Mouse (Mus musculus): ENCODE data around the gene Sult5a1.
"Not testable (repeated sequence)": the region's sequence is repeated elsewhere in the genome, so short reads cannot be mapped to it uniquely, and the experiment has no call there.

Gene Sult5a1

GRCm38 (mm10) chr8:123134149-123134713 is 23.9 kb downstream of the Sult5a1 start:
- no peak for DNase-seq

- no peak for DNase-seq
Measured at GRCm38 (mm10) chr8:123132953-123133352, 25.2 kb downstream of the Sult5a1 start.

- no peak for DNase-seq
Measured at GRCm38 (mm10) chr8:123131041-123131440, 27.1 kb downstream of the Sult5a1 start.

- peak; percentile 80 for DNase-seq
Measured at GRCm38 (mm10) chr8:123126193-123126816, 31.8 kb downstream of the Sult5a1 start.

GRCm38 (mm10) chr8:123122670-123123069 is 35.4 kb downstream of the Sult5a1 start:
- DNase-seq: no peak

- no peak for DNase-seq
Measured at GRCm38 (mm10) chr8:123122059-123122458, 36.1 kb downstream of the Sult5a1 start.

- no peak for DNase-seq
Measured at GRCm38 (mm10) chr8:123117744-123118143, 40.4 kb downstream of the Sult5a1 start.

- DNase-seq: no peak
Measured at GRCm38 (mm10) chr8:123117127-123117731, 40.9 kb downstream of the Sult5a1 start, which contains the start of gene Cpne7. TSS of gene Cpne7 (plus strand) at chr8:123117374.

GRCm38 (mm10) chr8:123114644-123115043 is 43.5 kb downstream of the Sult5a1 start:
- DNase-seq: no peak

GRCm38 (mm10) chr8:123113908-123114469 is 44.1 kb downstream of the Sult5a1 start:
- DNase-seq: no peak

- DNase-seq: no peak
Measured at GRCm38 (mm10) chr8:123112892-123113291, 45.2 kb downstream of the Sult5a1 start.

GRCm38 (mm10) chr8:123110649-123111048 is 47.5 kb downstream of the Sult5a1 start:
- no peak for DNase-seq

- no peak for DNase-seq
Measured at GRCm38 (mm10) chr8:123108953-123109352, 49.2 kb downstream of the Sult5a1 start.

GRCm38 (mm10) chr8:123108010-123108409 is 50.1 kb downstream of the Sult5a1 start:
- DNase-seq: no peak

- DNase-seq: no peak
Measured at GRCm38 (mm10) chr8:123106531-123106930, 51.6 kb downstream of the Sult5a1 start.

GRCm38 (mm10) chr8:123105553-123106326 is 52.4 kb downstream of the Sult5a1 start:
- no peak for DNase-seq

- no peak for DNase-seq
Measured at GRCm38 (mm10) chr8:123104046-123104767, 53.9 kb downstream of the Sult5a1 start.

GRCm38 (mm10) chr8:123103285-123103684 is 54.8 kb downstream of the Sult5a1 start:
- no peak for DNase-seq

GRCm38 (mm10) chr8:123102855-123103254 is 55.3 kb downstream of the Sult5a1 start:
- DNase-seq: not testable (repeated sequence)

GRCm38 (mm10) chr8:123101735-123102685 is 56.1 kb downstream of the Sult5a1 start, which contains the start of gene Rpl13:
TSS of gene Rpl13 (plus strand) at chr8:123102350.
- DNase-seq: peak; percentile 97

- no peak for DNase-seq
Measured at GRCm38 (mm10) chr8:123101244-123101643, 56.9 kb downstream of the Sult5a1 start.

Measured in kidney, adult 18-20 months (tissue).